Mouse (Mus musculus): Measurements from ENCODE around the gene Qrsl1.
"Not testable (repeated sequence)": the region's sequence is repeated elsewhere in the genome, so short reads cannot be mapped to it uniquely, and the experiment has no call there.

Gene Qrsl1

DNA sequence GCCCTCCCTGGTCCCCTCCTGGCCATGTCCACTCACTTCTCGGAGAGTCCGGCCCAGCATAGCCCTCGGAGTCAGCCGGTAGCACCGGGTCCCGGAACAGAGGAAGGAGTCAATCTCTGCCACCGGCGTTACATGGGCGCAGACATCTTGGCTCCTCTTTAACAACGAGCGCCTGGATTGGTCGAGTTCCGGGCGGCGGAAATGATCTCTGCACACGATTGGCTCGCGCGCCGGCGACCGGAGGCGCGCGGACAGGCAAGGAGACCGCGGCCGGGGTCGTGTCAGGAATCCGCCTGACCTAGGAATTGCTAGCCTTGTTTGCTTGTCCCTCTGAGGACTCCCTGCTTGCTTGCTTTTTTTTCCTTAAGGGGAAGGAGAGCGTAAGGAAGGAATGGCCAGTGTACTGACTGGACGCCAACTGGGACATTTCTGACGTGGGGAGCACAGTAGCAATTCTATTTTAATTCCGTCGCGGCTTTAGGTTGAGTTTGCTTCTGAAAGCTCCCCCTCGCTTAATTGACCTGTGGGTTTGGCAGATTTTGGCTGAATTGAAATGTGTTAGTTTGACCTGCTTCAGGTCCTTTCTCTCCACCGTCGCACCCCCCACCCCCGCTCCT is at the start of gene Qrsl1, which contains the start of gene Rtn4ip1:
Gene Qrsl1 (minus strand): TSS at position 168 of the 617 bp plus-strand sequence.
Gene Rtn4ip1 (plus strand): TSS at position 230 of the 617 bp plus-strand sequence.
- peak; percentile 87 to 95 for DNase-seq (ENCODE audit: low spot score in 2 of 2)

DNA sequence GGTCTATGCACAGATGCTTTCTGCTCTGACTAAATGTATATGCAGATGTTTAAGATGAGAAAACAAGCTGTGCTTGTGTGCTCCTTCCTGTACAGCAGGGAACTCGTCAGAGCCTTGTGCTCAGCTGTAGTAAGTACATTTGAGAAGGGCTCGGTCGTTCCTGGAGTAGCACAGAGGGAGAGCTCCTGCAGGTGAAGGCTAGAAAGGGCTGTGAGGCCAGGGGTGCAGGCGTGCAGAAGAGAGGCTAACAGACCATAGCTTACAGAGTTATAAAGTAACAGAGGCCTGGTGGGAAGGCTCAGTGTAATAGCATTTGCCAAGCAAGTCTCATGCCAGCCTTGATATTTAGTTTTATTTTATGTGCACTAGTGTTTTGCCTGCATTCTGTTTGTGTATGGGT is 43.9 kb upstream of the Qrsl1 start:
- no peak for DNase-seq (ENCODE audit: low spot score in 2 of 2)

DNA sequence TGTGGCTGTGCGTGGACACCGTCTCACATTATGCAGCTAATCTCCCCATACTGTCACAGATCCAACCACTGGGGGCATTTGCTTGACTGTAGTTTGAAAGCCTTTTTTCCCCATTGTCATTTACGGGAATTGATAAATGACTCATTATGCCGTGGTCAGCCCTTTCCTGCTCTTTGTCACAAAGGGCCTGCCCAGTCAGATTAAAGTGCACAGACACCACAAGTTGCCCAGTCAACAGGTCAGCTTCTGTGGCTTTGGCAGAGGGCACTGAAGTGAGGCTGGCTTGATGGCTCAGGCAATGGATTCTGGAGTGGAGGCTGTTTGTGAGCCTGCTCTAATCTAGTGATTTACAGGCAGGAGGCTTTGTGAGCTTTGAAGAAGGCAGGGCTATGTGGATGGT is 42.2 kb upstream of the Qrsl1 start:
- no peak for DNase-seq (ENCODE audit: low spot score in 2 of 2)

DNA sequence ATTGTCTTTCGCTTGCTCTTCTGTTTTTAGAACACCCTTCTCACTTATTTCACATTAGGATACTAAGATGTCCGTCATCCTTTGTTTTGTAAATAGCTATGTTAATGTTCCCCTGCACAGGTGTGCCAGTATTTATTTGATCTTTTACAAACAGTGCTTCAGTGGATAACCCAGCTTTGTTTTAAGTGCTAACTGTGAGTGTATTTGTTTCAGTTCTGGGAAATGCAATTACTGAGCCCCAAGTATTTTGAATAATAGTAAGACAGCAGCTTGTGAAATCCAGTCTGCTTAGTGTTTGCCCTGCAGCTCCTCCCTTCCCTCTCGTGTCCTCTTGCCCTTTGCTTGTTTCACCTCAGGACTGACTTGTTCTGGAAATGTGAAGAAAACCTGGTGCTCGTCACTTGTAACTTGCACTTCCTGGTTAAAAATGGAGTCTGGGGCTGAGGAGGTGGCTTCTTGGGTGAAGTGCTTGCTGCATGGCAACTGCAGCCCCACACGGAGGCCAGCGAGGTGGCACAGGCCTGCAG is 37.7 kb upstream of the Qrsl1 start:
- DNase-seq (ENCODE audit: low spot score in 2 of 2): no peak

DNA sequence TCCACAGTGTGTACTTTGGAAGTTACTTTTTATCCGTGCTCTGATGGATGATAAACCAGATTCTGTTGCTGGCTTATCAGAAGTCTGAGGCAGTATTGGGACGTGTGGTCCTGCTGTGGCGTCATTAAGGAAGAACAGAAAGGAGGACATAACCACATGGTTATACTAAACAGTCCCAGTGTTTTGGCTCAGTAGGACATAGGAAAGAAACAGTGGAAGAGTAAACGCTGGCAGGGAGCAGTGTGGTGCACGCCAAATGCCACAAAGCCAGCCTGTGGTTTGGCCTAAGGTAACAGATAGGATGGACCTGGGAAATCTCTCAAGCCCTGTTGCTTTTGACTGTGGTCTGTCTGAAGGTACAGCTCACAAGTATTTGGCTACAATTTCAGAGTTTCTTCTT is 27.1 kb upstream of the Qrsl1 start:
- DNase-seq (ENCODE audit: low spot score in 2 of 2): no peak

DNA sequence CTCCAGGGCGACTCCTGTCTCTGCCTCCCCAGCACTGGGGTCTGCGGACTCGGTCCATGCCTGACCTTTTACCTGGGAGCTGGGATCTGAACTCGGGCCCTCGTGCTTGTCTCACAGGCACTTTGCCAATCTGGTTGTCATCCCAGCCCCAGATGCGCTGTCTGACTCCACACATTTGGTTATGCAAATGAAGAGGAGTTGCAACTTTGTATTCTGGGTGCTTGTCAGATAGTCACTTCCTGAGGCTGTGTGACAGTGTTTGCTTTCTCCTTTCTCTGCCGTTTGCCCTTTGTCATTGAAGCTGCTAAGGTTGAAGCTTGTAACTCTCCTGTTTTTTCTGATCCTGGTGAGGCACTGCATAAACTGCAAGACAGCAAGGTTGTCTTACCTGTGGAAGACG is 26.2 kb upstream of the Qrsl1 start:
- no peak for DNase-seq (ENCODE audit: low spot score in 2 of 2)

DNA sequence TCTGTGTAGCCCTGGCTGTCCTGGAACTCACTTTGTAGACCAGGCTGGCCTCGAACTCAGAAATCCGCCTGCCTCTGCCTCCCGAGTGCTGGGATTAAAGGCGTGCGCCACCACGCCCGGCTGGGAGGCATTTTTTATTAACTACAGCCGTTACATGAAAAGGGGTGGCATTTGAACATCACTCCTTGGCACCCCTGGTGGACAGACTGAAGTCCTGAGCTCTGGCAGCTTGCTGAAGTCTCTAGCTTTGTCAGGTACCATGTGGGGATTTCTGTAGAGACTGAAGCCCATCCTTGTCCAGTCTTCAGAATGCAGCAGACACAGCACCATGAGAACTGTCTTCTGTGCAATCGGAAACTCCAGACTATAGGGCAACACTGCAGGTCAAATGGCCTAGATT is 24.2 kb upstream of the Qrsl1 start:
- not testable (repeated sequence) for DNase-seq (ENCODE audit: low spot score in 2 of 2)

DNA sequence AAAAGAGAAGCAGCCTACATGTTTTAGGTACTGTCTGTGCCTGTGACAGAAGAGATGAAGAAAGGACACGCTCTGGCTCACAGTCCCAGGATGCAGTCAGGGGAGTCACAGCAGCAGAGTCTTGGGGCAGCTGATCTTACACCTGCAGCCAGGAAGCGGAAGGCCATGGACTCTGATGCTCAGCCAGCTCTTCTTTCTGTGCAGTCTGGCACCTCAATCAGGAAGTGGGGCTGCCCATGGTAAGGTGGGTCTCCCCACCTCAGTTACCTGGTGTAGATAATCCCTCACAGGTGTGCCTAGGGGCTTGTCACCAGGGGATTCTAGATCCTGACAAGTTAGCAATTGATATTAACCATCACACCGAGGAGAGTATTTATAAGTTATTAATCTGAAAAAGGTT is 21.6 kb upstream of the Qrsl1 start:
- DNase-seq (ENCODE audit: low spot score in 2 of 2): no peak

DNA sequence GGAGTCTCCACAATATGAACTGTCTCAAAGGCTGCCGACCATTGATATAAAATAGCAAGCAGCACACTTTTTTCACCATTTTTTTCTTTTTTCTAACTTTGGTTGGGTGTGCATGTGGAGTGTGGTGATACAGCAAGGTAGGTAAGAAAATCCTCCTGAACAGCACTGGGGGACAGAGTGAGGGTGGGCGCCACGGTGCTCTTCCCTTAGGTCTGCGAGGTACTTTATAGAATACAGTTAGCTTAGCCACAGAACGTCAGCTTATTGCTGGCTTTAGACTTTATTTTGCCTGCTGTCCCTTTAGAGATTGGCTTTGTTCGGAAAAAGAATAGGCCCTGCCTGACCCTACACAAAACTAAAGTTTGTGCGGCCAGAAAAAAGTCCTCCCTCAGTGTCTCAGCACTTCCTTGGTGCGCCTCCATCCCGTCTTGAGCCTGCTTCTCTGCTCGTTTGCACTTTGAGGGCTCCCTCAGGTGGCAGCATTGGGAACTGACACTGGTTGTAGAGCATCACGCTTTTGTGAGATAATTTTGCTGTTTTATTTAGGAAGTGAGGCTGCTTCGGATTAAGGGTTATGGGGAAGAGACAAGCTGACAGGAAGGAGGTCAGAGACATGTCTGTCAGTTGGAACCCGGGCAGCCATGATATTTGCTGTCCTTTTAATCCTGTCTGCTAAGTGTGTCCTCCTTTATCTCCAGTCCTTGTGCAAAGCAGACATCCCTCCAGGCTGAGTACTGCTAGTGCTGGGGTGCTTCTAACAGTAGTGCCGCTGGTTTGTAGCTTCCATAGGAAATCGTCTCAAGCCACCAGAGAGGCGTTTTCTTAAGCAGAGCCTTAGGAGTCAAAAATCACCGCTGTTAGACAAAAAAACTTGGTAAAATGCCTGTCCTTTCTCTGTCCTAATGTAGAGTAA is 17.4 kb upstream of the Qrsl1 start:
- peak; percentile 57 to 84 for DNase-seq (ENCODE audit: low spot score in 2 of 2)

DNA sequence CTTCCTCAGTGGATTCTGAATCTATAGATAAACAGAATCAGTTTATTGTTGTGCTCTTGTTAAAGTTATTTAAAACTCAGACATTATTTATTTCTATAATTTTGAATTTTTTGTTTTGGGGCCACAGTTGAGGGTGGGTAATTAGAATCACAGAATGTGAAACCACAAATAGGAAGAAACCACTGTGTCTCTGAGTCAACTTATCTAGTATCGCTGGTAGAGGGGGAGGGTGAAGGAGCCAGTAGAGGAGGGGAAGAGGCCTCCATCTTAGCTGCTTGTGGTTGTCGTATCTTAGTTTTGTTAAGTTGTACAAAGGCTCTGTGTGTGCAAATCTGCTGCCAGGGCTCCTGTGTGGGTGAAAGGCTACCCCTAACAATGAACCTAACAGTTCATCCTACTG is 15.2 kb upstream of the Qrsl1 start:
- no peak for DNase-seq (ENCODE audit: low spot score in 2 of 2)

DNA sequence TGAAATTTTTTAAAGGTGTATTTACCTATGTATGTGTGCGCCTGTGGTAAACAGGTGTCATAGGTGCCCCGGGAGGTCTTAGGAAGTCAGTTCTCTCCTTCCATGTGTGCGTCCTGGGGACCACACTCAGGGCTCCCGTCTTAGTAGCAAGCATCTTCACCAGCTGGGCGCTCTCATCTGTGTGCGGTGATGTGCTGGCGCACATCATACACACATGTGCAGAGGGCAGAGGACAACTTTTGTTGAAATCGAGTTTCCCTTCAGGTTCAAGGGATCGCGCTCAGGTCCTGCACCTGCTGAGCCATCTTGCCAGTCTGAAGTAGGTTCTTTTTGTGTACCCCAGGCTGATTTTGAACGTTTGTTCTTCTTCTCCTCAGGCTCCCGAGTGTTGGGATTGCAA is 14.6 kb upstream of the Qrsl1 start:
- no peak for DNase-seq (ENCODE audit: low spot score in 2 of 2)

DNA sequence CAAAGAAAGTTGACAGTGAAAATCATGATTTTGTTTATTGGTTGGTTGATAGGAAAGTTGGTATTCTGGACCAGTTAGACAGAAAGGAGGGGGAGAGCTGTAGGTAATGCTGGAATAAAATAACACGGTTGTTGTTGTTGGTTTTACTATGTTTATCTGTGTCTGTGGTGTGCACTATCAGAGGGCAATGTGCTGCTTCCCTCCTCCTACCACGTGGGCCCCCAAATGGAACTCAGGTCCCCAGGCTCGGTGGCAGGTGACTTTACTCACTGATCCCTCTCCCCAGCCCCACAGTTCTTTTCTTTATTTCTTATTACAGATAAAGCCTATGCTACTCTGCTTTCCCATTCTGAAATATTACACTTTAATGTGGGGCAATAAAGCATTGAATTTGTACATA is 10.7 kb upstream of the Qrsl1 start:
- DNase-seq (ENCODE audit: low spot score in 2 of 2): no peak

DNA sequence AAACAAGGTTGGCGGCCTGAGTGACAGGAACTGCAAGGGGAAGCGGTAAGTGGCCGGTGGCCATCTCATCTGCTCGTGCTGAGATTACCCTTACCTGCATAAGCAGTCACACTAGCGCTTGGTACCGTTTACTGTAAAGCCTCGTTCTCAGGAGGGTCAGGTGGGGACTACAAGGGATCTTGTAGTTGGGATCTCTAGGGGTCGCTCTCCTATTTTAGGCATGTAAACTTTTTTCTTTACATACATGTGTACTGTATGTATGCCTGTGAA is 9.3 kb upstream of the Qrsl1 start:
- DNase-seq (ENCODE audit: low spot score in 2 of 2): no peak

DNA sequence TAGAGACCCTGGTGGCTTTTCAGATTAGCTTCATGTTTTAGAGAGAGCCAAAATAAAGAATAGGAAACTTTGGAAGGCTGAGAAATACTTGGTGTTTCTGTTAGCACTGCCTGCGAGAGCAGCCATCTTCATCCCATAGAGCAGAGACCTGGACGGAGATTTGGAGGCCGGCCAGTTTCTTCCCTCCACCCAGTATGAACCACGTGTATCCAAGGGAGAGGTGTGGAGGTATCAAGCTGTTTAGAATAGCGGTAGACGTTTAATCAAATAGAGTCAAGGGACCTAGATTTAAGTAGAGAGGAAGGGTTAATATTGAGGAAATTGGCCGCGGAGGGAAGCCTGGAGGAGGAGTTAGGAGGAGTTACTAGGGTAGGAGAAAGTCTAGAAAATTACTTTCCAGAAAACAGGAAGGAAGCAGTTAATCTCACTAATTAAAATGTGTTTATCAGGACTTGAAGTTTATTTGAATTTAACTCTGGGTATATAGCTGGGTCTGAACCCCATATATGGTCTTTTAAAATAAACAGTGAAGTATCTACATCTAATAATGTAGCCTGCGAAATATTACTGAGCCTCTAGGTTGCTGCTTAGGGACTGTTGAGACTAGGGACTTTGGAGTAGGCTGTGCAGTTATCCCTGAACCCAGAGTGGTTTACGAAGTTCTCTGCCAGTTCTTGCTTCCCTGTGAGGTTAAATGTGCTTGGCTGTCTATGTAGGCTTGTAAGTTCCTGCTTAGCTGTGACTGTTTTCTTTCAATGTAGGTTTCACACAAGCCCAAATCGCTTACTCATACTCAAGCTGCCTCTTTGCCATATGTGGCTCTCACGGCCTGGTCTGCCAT is 8.7 kb upstream of the Qrsl1 start:
- DNase-seq (ENCODE audit: low spot score in 2 of 2): no peak

DNA sequence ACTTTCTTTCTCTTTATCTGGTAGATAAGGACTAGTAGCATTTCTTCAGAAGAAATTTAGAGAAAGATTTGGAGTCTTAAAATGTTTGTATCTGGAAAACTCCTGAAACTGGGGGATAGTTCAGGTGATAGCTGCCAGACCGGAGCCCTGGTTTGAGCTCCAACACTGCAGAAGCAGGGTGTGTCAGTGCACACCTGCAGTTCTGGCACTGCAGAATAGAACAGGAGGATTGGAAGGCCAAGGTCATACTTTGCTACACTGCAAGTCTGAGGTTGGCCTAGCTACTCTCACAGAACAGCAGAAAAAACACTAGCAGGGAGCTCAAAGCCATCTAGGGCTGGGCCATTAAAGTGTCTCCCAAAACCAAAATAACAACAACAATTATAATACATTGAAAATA is 3.0 kb upstream of the Qrsl1 start:
- no peak for DNase-seq (ENCODE audit: low spot score in 2 of 2)

DNA sequence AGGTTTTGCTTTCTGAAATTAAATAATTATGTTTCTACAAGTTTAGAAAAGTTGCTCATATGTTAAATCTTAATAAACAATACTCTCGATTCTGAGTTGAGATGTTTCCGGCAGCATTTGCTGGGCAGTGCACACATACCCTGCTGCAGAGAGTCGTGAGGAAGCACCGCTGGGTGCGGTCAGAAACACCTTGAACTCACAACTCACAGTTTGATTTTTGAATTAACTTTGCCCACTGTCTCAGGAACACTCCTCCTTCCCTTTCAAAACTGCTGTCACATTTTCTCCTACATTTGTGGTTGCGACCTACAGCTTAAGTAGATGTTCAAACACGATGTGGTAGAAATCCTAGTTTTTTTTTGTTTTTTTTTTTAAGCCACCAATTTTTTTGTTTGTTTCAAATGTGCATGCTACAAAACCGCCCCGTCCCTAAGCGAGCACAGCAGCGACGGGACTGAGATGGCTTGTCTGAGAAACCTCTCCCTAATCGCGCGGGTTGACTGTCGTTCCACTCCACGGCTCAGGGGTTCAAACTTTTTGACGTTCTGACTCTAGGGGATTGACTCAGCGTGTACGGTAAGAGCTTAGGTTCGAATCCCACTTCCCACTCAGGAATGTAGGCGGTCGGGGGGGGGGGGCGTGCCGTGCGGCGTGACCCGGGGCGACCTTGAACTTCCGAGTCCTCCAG is 518 bp downstream of the Qrsl1 start:
- no peak for DNase-seq (ENCODE audit: low spot score in 2 of 2)

DNA sequence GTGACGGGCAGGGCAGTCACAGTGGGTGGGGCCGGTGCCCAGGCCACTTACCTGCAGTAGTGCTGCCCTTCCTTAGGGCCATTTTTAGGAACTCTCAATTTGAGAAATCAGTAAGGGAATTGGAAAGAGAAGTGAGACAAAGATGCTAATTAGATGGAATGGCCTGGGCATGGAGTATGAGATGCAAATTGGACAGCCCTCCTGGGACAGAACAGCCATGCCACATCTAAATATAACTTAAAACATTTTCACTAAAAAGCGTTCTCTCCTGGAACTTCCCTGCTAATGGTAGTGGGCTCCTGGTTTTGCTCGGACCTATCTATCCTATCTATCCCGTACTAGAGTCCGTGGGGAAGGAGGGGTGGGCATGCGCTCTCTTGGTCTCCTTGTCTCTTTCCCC is 3.3 kb downstream of the Qrsl1 start:
- DNase-seq (ENCODE audit: low spot score in 2 of 2): no peak

DNA sequence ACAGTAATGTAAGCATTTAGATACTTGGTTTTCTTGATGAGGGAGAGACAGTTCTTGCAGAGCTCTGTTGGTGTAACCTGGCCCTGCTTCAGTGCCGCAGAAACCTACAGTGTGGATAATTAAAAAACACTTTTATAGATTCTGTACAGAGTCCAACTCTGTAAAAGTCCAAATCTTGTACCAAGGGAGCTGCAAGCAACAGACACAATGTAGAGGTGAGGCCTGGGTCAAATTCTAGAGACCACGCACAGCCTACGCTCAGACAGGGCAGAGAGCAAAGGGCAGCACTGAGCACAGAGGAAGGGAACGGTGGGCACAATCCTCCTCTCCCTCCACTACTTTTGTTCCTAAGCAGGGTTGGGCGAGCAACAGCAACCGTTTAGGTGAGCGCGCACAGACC is 5.5 kb downstream of the Qrsl1 start:
- no peak for DNase-seq (ENCODE audit: low spot score in 2 of 2)

DNA sequence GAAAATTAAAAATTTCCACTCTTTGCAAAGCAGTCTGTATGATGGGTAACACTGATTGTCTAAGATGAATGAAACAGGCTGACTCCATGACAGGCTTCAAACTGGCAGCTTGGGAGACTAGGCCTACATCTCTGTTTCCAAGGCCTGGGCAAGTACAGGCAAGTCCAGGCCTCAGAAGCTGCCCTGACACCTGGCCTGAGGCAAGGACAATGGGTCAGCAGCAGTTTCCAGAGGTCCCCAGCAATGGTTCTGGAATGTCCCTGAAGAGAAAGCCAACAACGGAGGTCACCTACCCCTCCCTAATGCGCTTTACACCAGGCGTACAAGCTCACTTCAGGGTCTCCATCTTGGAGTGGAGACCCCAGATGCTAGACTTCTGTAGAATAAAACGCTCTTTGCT is 8.6 kb downstream of the Qrsl1 start:
- DNase-seq (ENCODE audit: low spot score in 2 of 2): no peak

DNA sequence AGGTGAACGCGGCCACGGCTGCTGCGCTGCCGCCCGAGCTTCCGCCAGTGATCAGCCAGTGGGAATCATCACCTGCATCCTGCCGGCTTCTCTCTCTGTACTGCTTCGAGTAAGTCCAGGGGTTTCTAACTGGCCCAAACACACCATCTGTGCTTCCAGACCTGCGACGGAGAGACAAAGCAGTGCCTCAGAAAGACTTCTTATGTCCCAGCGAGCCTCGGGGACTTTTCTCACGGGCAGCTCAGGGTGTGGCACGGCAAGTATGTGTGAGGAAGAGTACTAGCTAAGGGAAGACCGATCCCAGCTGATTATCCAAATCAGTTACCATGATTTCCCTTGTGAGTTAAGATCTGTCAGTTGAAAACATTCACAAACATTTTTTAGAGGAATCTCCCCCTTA is 12.6 kb downstream of the Qrsl1 start:
- DNase-seq (ENCODE audit: low spot score in 2 of 2): no peak

DNA sequence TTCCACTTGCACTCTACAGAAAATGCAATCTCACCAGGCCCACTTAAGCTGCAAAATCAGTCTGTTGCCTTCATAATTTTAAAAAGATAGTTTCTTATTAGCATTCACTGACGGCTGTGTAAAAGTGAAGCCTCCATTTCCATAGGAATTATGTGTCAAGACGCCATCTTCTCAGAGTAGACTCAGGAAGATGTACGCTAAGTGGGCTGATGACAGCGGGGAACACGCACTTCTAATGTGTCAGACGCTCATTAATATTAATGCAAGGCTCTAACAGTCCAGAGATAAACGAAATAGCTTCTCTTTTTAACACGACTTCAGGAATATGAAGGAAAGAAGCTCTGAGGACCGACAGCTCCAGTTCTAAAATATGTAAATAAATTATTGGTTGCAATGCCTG is 13.9 kb downstream of the Qrsl1 start:
- DNase-seq (ENCODE audit: low spot score in 2 of 2): no peak

DNA sequence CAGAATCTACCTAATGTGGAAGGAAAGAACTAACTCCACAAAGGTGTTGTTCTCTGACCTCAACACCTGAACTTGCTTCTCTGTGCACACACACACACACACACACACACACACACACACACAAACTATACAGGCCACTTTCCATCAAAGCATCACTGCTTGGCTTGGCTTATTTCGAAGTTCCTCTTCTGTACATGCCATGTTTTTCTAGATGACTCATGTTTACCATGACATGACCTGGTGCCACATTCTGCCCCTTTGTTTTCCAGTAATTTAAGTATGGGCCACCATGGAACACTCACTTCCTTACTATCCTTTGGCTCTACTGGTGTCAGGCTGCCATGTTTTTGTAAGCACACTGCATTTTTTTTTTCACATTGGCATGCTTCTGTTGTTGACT is 30.1 kb downstream of the Qrsl1 start:
- DNase-seq (ENCODE audit: low spot score in 2 of 2): no peak
